Mouse (Mus musculus) limb, embryonic 14.5 days (tissue): ENCODE data around the gene Lair1. TPM values are rescaled to one million over a fixed set of nuclear protein-coding genes. Genes with fewer than 3 reads are reported as not detected.

Source experiments
- ATAC-seq: fragments of 200-750 bp; cut with Nextera tagmentation; 2 replicates; pipeline ENCODE4 v1.8.0; 2017; ENCODE audit warnings: low read depth, moderate number of reproducible peaks, moderate TSS enrichment; ENCODE audit not compliant: low FRiP score
- DNase-seq: peaks from one replicate; pipeline ENCODE4 v3.0.0-alpha.2; 2015; ENCODE audit warnings: low spot score
- H3K27ac ChIP-seq: fragments of 300-500 bp; sonication (generic); replicated peaks from 2 replicates; pipeline ENCODE4 v1.5.1; 2014; ENCODE audit warnings: low read depth, mild to moderate bottlenecking, low read length, moderate library complexity, mixed read lengths
- H3K27me3 ChIP-seq: fragments of 300-500 bp; sonication (generic); 2 replicates; pipeline ENCODE4 v1.6.1; 2014; ENCODE audit warnings: low read length, mixed read lengths; ENCODE audit not compliant: control insufficient read depth, insufficient read depth
- H3K36me3 ChIP-seq: fragments of 300-500 bp; sonication (generic); 2 replicates; pipeline ENCODE4 v1.6.1; 2014; ENCODE audit warnings: mild to moderate bottlenecking, low read length, moderate library complexity, mixed read lengths; ENCODE audit not compliant: control insufficient read depth, insufficient read depth
- H3K4me1 ChIP-seq: fragments of 300-500 bp; sonication (generic); 2 replicates; pipeline ENCODE4 v1.6.1; 2014; ENCODE audit warnings: antibody characterized with exemption, low read length, mixed read lengths; ENCODE audit not compliant: control insufficient read depth, insufficient read depth
- H3K4me2 ChIP-seq: fragments of 300-500 bp; sonication (generic); replicated peaks from 2 replicates; pipeline ENCODE4 v1.6.1; 2014; ENCODE audit warnings: low read depth, mild to moderate bottlenecking, low read length, moderate library complexity; ENCODE audit not compliant: severe bottlenecking
- H3K4me3 ChIP-seq: fragments of 300-500 bp; sonication (generic); replicated peaks from 2 replicates; pipeline ENCODE4 v1.5.1; 2014; ENCODE audit warnings: low read length
- H3K9ac ChIP-seq: fragments of 300-500 bp; sonication (generic); 2 replicates; pipeline ENCODE4 v1.6.1; 2014; ENCODE audit warnings: mild to moderate bottlenecking, low read depth, low read length, moderate library complexity; ENCODE audit not compliant: severe bottlenecking
- H3K9me3 ChIP-seq: fragments of 300-500 bp; sonication (generic); 2 replicates; pipeline ENCODE4 v1.6.1; 2016; ENCODE audit warnings: low read length; ENCODE audit not compliant: control insufficient read depth
- POLR2A ChIP-seq: fragments of 200-500 bp; IDR thresholded peaks from 2 replicates; pipeline ENCODE4 v1.8.0; 2012; ENCODE audit warnings: inconsistent platforms, mild to moderate bottlenecking, moderate library complexity, borderline replicate concordance; ENCODE audit not compliant: insufficient read depth, insufficient read length; ENCODE audit errors: extremely low read depth
- WGBS: fragments of 180-500 bp; shearing (Covaris S2); extraction: QIAGEN DNeasy Blood & Tissue Kit; methylation state at CpG from one replicate; pipeline ENCODE4 v1.1.7; 2014; 5-methylcytosine and 5-hydroxymethylcytosine counted together
- polyA plus RNA-seq, 2 experiments: library from polyadenylated mRNA; depleted of rRNA in 1 of 2; stranded (reverse) in 1 of 2; unstranded in 1 of 2; fragments of >200 nt; fragmentation: Nextera tagmentation in 1 of 2; extraction: Ambion mirVana in 1 of 2; gene quantifications; 2 replicates each; pipeline versions ENCODE4 v1.2.1 to v1.2.3; 2012 to 2014

Lair1 gene
- polyA plus RNA-seq, 2 experiments = 0.59 to 1.2 TPM

DNA sequence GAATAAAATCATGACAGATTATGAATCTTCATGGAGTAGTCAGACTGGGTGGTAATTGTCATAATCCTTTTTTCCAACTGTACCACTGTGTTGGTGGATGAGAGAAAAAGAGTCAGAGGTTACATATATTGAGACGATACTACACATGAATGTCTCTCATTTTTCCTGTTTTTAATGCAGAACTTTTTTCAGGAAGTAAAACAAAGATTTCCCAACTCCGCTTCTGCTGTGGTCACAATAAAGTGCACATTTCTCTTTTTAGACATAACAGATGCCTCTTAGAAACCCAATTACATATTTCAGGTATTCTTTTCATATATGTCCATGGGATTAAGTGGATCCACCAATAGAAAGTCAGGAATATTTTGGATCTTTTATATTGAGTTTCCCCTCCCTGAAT, 101.0 kb downstream of the Lair1 start:
- DNase-seq (no peak), ATAC-seq (no peak)
- WGBS = 91% methylated on average over 2 of the region's 2 CpGs
- H3K4me2 ChIP-seq = no peak overlapping the region
- H3K4me3 ChIP-seq = no peak overlapping the region
- no peaks in the 10 kb centered on the region for H3K9me3 ChIP-seq
- no peaks in the 10 kb centered on the region for H3K27me3 ChIP-seq
- H3K27ac ChIP-seq = no peak overlapping the region
- TF ChIP-seq POLR2A = no peak
- H3K36me3 ChIP-seq = no peaks in the 10 kb centered on the region
- no peak overlapping the region for H3K9ac ChIP-seq
- H3K4me1 ChIP-seq = no peaks in the 10 kb centered on the region

DNA sequence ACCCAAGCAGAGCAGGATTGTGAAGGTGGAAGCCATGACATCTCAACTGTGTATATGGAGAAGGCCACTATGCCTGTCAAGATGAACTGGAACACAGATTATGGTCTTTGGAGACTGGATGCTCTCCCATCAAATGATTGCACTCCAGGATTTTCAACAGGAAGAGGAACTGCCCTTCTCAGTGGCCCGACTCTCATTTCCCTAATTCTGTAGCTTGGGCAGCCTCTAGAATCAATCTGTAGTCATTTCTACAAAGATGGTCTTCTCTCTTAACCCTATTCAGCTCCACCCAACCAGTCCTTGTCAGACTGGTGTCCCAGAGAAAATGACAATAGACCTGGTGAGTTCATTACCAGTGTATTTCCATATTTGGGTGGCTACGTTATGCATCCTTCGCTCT, 105.6 kb downstream of the Lair1 start:
- no peaks in the 10 kb centered on the region for H3K27me3 ChIP-seq
- no peak for TF ChIP-seq POLR2A
- no peaks in the 10 kb centered on the region for H3K36me3 ChIP-seq
- 88% methylated on average over 3 of the region's 3 CpGs for WGBS
- no peak overlapping the region for H3K4me3 ChIP-seq
- H3K9ac ChIP-seq = no peak overlapping the region
- H3K9me3 ChIP-seq = no peaks in the 10 kb centered on the region
- H3K4me2 ChIP-seq = no peak overlapping the region
- ATAC-seq = no peak
- no peak for DNase-seq
- no peaks in the 10 kb centered on the region for H3K4me1 ChIP-seq
- no peak overlapping the region for H3K27ac ChIP-seq

Other genes with a start within 250 kb of the Lair1 start
- not detected in 2 replicates for gene Gm15448, start 237.5 kb downstream of the Lair1 start, polyA plus RNA-seq (2012; rRNA removed)
- not detected in 2 replicates for gene Gm15448, start 237.5 kb downstream of the Lair1 start, polyA plus RNA-seq (2014; fragmentation: Nextera tagmentation; extraction: Ambion mirVana)
- gene Pira2, start 218.2 kb downstream of the Lair1 start, polyA plus RNA-seq (2012; rRNA removed) = 0.09 and 0.22 TPM in 2 replicates
- 0.12 and 0.32 TPM in 2 replicates for gene Pira2, start 218.2 kb downstream of the Lair1 start, polyA plus RNA-seq (2014; fragmentation: Nextera tagmentation; extraction: Ambion mirVana)
- gene Gm14548, start 165.1 kb downstream of the Lair1 start, polyA plus RNA-seq (2012; rRNA removed) = 0.05 and 0.14 TPM in 2 replicates
- 0.23 TPM in 1 of 2 replicates, not detected in the other for gene Gm14548, start 165.1 kb downstream of the Lair1 start, polyA plus RNA-seq (2014; fragmentation: Nextera tagmentation; extraction: Ambion mirVana)
- gene Lilra6, start 147.7 kb downstream of the Lair1 start, polyA plus RNA-seq (2012; rRNA removed) = 0.09 and 0.27 TPM in 2 replicates
- gene Lilra6, start 147.7 kb downstream of the Lair1 start, polyA plus RNA-seq (2014; fragmentation: Nextera tagmentation; extraction: Ambion mirVana) = not detected in 2 replicates
- gene Ttyh1, start 56.2 kb upstream of the Lair1 start, polyA plus RNA-seq (2012; rRNA removed) = 4.4 and 4.8 TPM in 2 replicates
- 1.9 and 2.6 TPM in 2 replicates for gene Ttyh1, start 56.2 kb upstream of the Lair1 start, polyA plus RNA-seq (2014; fragmentation: Nextera tagmentation; extraction: Ambion mirVana)
- gene Leng8, start 73.8 kb upstream of the Lair1 start, polyA plus RNA-seq (2012; rRNA removed) = 365 and 505 TPM in 2 replicates
- 45.8 and 53.6 TPM in 2 replicates for gene Leng8, start 73.8 kb upstream of the Lair1 start, polyA plus RNA-seq (2014; fragmentation: Nextera tagmentation; extraction: Ambion mirVana)
- 3.6 and 3.9 TPM in 2 replicates for gene Leng9, start 87.2 kb upstream of the Lair1 start, polyA plus RNA-seq (2012; rRNA removed)
- 3.4 and 3.9 TPM in 2 replicates for gene Leng9, start 87.2 kb upstream of the Lair1 start, polyA plus RNA-seq (2014; fragmentation: Nextera tagmentation; extraction: Ambion mirVana)
- gene Cdc42ep5, start 101.7 kb upstream of the Lair1 start, polyA plus RNA-seq (2012; rRNA removed) = 79.3 and 96.0 TPM in 2 replicates
- gene Cdc42ep5, start 101.7 kb upstream of the Lair1 start, polyA plus RNA-seq (2014; fragmentation: Nextera tagmentation; extraction: Ambion mirVana) = 83.2 and 89.0 TPM in 2 replicates
- 0.06 TPM in 1 of 2 replicates, not detected in the other for gene Lilra5, start 174.6 kb upstream of the Lair1 start, polyA plus RNA-seq (2012; rRNA removed)
- gene Lilra5, start 174.6 kb upstream of the Lair1 start, polyA plus RNA-seq (2014; fragmentation: Nextera tagmentation; extraction: Ambion mirVana) = 0.10 TPM in 1 of 2 replicates, not detected in the other